Mouse (Mus musculus) stomach, embryonic 15.5 days (tissue): ENCODE results near the gene 4930402H24Rik. TPM values are rescaled to one million over a fixed set of nuclear protein-coding genes. Genes with fewer than 3 reads are reported as not detected.

Source experiments
- ATAC-seq: fragments of 200-750 bp; cut with Nextera tagmentation; 2 replicates; pipeline ENCODE4 v1.8.0; 2017; ENCODE audit warnings: low read depth, moderate number of reproducible peaks, moderate TSS enrichment; ENCODE audit not compliant: insufficient read depth, low FRiP score
- H3K27ac ChIP-seq: fragments of 300-500 bp; sonication (generic); 2 replicates; pipeline ENCODE4 v1.5.1; 2015; ENCODE audit warnings: mild to moderate bottlenecking, inconsistent platforms
- H3K27me3 ChIP-seq: fragments of 300-500 bp; sonication (generic); replicated peaks from 2 replicates; pipeline ENCODE4 v1.6.1; 2015; ENCODE audit warnings: inconsistent platforms
- H3K36me3 ChIP-seq: fragments of 300-500 bp; sonication (generic); 2 replicates; pipeline ENCODE4 v1.6.1; 2015; ENCODE audit warnings: inconsistent platforms
- H3K4me1 ChIP-seq: fragments of 300-500 bp; sonication (generic); 2 replicates; pipeline ENCODE4 v1.6.1; 2015; ENCODE audit warnings: inconsistent platforms
- H3K4me2 ChIP-seq: fragments of 300-500 bp; sonication (generic); 2 replicates; pipeline ENCODE4 v1.6.1; 2015; ENCODE audit warnings: mild to moderate bottlenecking, inconsistent platforms
- H3K4me3 ChIP-seq: fragments of 300-500 bp; sonication (generic); replicated peaks from 2 replicates; pipeline ENCODE4 v1.5.1; 2015; ENCODE audit warnings: inconsistent platforms
- H3K9ac ChIP-seq: fragments of 300-500 bp; sonication (generic); 2 replicates; pipeline ENCODE4 v1.6.1; 2015; ENCODE audit warnings: inconsistent platforms
- H3K9me3 ChIP-seq: fragments of 300-500 bp; sonication (generic); 2 replicates; pipeline ENCODE4 v1.6.1; 2016; ENCODE audit warnings: inconsistent platforms
- WGBS: fragments of 180-500 bp; shearing (Covaris S2); methylation state at CpG from one replicate; pipeline ENCODE4 v1.1.7; 2015; 5-methylcytosine and 5-hydroxymethylcytosine counted together
- polyA plus RNA-seq: library from polyadenylated mRNA; unstranded; fragments of >200 nt; fragmentation: Nextera tagmentation; extraction: Ambion mirVana; gene quantifications from 2 replicates; pipeline ENCODE4 v1.2.1, GENCODE M21; 2015

The 4930402H24Rik gene
- polyA plus RNA-seq, 1 experiment from 2014 or later, result 29.8 TPM

- Histone ChIP-seq H3K36me3 (peaks cover 12% of the 10 kb centered on the region), H3K9me3 (no peaks in the 10 kb centered on the region), H3K9ac (no peak overlapping the region), H3K4me1 (no peaks in the 10 kb centered on the region), H3K27me3 (no peaks in the 10 kb centered on the region), H3K4me2 (no peak overlapping the region), H3K27ac (no peak overlapping the region), H3K4me3 (no peak overlapping the region)
- no peak for ATAC-seq
- WGBS, result 79% methylated on average over 8 of the region's 8 CpGs
These were observed 110.5 kb downstream of the 4930402H24Rik start for GRCm38 (mm10) chr2:130795731-130796130.

- Histone ChIP-seq H3K4me1 (no peaks in the 10 kb centered on the region), H3K9me3 (no peaks in the 10 kb centered on the region), H3K4me2 (no peak overlapping the region), H3K27me3 (no peaks in the 10 kb centered on the region), H3K27ac (no peak overlapping the region), H3K9ac (no peak overlapping the region), H3K4me3 (no peak overlapping the region), H3K36me3 (peaks cover 21% of the 10 kb centered on the region)
- no peak for ATAC-seq
- 94% methylated on average over 7 of the region's 7 CpGs for WGBS
These were observed 114.5 kb downstream of the 4930402H24Rik start for GRCm38 (mm10) chr2:130791722-130792121.

GRCm38 (mm10) chr2:130789642-130790041 is 116.6 kb downstream of the 4930402H24Rik start:
- no peak for ATAC-seq
- Histone ChIP-seq H3K27me3 (no peaks in the 10 kb centered on the region), H3K36me3 (peaks cover 21% of the 10 kb centered on the region), H3K4me3 (no peak overlapping the region), H3K4me1 (no peaks in the 10 kb centered on the region), H3K27ac (no peak overlapping the region), H3K4me2 (no peak overlapping the region), H3K9ac (no peak overlapping the region), H3K9me3 (no peaks in the 10 kb centered on the region)
- WGBS, result 90% methylated on average over 6 of the region's 6 CpGs

- H3K27ac ChIP-seq, result no peak overlapping the region
- no peak for ATAC-seq
- no peaks in the 10 kb centered on the region for H3K4me1 ChIP-seq
- peaks cover 21% of the 10 kb centered on the region for H3K36me3 ChIP-seq
- H3K27me3 ChIP-seq, result no peaks in the 10 kb centered on the region
- H3K9ac ChIP-seq, result no peak overlapping the region
- H3K4me2 ChIP-seq, result no peak overlapping the region
- 81% methylated on average over 8 of the region's 8 CpGs for WGBS
- H3K4me3 ChIP-seq, result no peak overlapping the region
- H3K9me3 ChIP-seq, result no peaks in the 10 kb centered on the region
These were observed 117.2 kb downstream of the 4930402H24Rik start for GRCm38 (mm10) chr2:130789039-130789438.

GRCm38 (mm10) chr2:130784939-130785338 is 121.3 kb downstream of the 4930402H24Rik start:
- Histone ChIP-seq H3K27ac (no peak overlapping the region), H3K4me3 (no peak overlapping the region), H3K4me2 (no peak overlapping the region), H3K9me3 (no peaks in the 10 kb centered on the region), H3K36me3 (peaks cover 18% of the 10 kb centered on the region), H3K27me3 (no peaks in the 10 kb centered on the region), H3K9ac (no peak overlapping the region), H3K4me1 (no peaks in the 10 kb centered on the region)
- 38% methylated on average over 3 of the region's 3 CpGs for WGBS
- ATAC-seq, result no peak

- no peaks in the 10 kb centered on the region for H3K27me3 ChIP-seq
- H3K27ac ChIP-seq, result no peak overlapping the region
- no peak overlapping the region for H3K9ac ChIP-seq
- no peak overlapping the region for H3K4me3 ChIP-seq
- no peaks in the 10 kb centered on the region for H3K9me3 ChIP-seq
- peaks cover 17% of the 10 kb centered on the region for H3K36me3 ChIP-seq
- no peak overlapping the region for H3K4me2 ChIP-seq
- H3K4me1 ChIP-seq, result no peaks in the 10 kb centered on the region
- no peak for ATAC-seq
- 36% methylated on average over 2 of the region's 2 CpGs for WGBS
These were observed 125.4 kb downstream of the 4930402H24Rik start for GRCm38 (mm10) chr2:130780615-130781303.

GRCm38 (mm10) chr2:130779935-130780334 is 126.3 kb downstream of the 4930402H24Rik start:
- 80% methylated on average over 1 of the region's 1 CpGs for WGBS

GRCm38 (mm10) chr2:130776610-130777009 is 129.6 kb downstream of the 4930402H24Rik start:
- ATAC-seq, result no peak; the same call in 1 of the 2 replicates
- 68% methylated on average over 7 of the region's 7 CpGs for WGBS
- Histone ChIP-seq H3K9ac (no peak overlapping the region), H3K4me1 (no peaks in the 10 kb centered on the region), H3K4me2 (no peak overlapping the region), H3K27me3 (no peaks in the 10 kb centered on the region), H3K36me3 (peaks cover 17% of the 10 kb centered on the region), H3K4me3 (no peak overlapping the region), H3K27ac (no peak overlapping the region), H3K9me3 (no peaks in the 10 kb centered on the region)

More at GRCm38 (mm10) chr2:130779935-130780334, 126.3 kb downstream of the 4930402H24Rik start:
- Histone ChIP-seq H3K36me3 (peaks cover 23% of the 10 kb centered on the region), H3K4me1 (no peaks in the 10 kb centered on the region), H3K27ac (no peak overlapping the region), H3K9me3 (no peaks in the 10 kb centered on the region), H3K4me2 (no peak overlapping the region), H3K27me3 (no peaks in the 10 kb centered on the region), H3K9ac (no peak overlapping the region), H3K4me3 (no peak overlapping the region)
- ATAC-seq, result no peak

GRCm38 (mm10) chr2:130767483-130767882 is 138.7 kb downstream of the 4930402H24Rik start:
- Histone ChIP-seq H3K9me3 (no peaks in the 10 kb centered on the region), H3K27me3 (no peaks in the 10 kb centered on the region), H3K4me3 (no peak overlapping the region), H3K27ac (no peak overlapping the region), H3K9ac (no peak overlapping the region), H3K4me1 (no peaks in the 10 kb centered on the region), H3K36me3 (peaks cover 23% of the 10 kb centered on the region), H3K4me2 (no peak overlapping the region)
- ATAC-seq, result no peak
- WGBS, result 63% methylated on average over 2 of the region's 2 CpGs

GRCm38 (mm10) chr2:130765396-130765795 is 140.8 kb downstream of the 4930402H24Rik start:
- Histone ChIP-seq H3K4me3 (no peak overlapping the region), H3K27me3 (no peaks in the 10 kb centered on the region), H3K4me2 (no peak overlapping the region), H3K27ac (no peak overlapping the region), H3K9me3 (no peaks in the 10 kb centered on the region), H3K36me3 (peaks cover 23% of the 10 kb centered on the region), H3K4me1 (no peaks in the 10 kb centered on the region), H3K9ac (no peak overlapping the region)
- ATAC-seq, result no peak
- WGBS, result 81% methylated on average over 3 of the region's 3 CpGs

- Histone ChIP-seq H3K9ac (no peak overlapping the region), H3K9me3 (no peaks in the 10 kb centered on the region), H3K4me2 (no peak overlapping the region), H3K27me3 (no peaks in the 10 kb centered on the region), H3K27ac (peak overlapping the region; percentile 31; the same call in 1 of the 2 replicates), H3K36me3 (peaks cover 18% of the 10 kb centered on the region), H3K4me1 (no peaks in the 10 kb centered on the region), H3K4me3 (no peak overlapping the region)
- WGBS, result 70% methylated on average over 6 of the region's 6 CpGs
- ATAC-seq, result peak; percentile 73
These were observed 145.3 kb downstream of the 4930402H24Rik start for GRCm38 (mm10) chr2:130760876-130761275.

- Histone ChIP-seq H3K9ac (no peak overlapping the region), H3K27ac (no peak overlapping the region), H3K4me1 (no peaks in the 10 kb centered on the region), H3K27me3 (no peaks in the 10 kb centered on the region), H3K4me3 (no peak overlapping the region), H3K4me2 (no peak overlapping the region), H3K9me3 (no peaks in the 10 kb centered on the region), H3K36me3 (no peaks in the 10 kb centered on the region)
- WGBS, result 54% methylated on average over 7 of the region's 7 CpGs
- ATAC-seq, result no peak
These were observed 151.1 kb downstream of the 4930402H24Rik start for GRCm38 (mm10) chr2:130755061-130755607.
